Mouse (Mus musculus) cortical plate, adult 2 months (tissue): ENCODE results near the gene Ifih1.

ENCODE experiments used
- CTCF ChIP-seq: fragments of 200-500 bp; IDR thresholded peaks from 2 replicates; pipeline ENCODE4 v1.5.1; 2011; ENCODE audit warnings: mild to moderate bottlenecking, control low read depth, low read length; ENCODE audit not compliant: insufficient read depth; ENCODE audit errors: extremely low read depth
- POLR2A ChIP-seq: fragments of 200-500 bp; IDR thresholded peaks from 2 replicates; pipeline ENCODE4 v1.6.1; 2011; ENCODE audit warnings: mild to moderate bottlenecking, low read length, control low read depth; ENCODE audit not compliant: insufficient read depth; ENCODE audit errors: extremely low read depth

DNA sequence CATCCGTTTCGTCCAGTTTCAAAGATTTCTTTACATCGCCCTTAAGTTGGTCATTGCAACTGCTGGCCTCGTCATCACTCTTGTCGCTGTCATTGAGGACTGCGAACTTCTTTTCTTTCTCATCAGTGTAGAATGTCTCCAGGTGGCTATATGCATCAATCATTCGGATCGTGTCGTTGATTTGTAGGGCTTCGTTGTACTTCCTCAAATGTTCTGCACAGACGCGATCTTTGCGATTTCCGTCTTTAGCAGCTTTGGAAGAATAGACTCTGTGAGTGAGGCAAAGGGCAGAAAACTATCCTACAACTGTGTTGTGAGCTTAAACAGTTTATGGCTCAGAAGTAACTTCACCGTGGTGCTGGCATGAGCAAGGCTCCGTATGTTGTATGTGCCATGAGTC is 39.9 kb downstream of the Ifih1 start:
- TF ChIP-seq POLR2A (no peak), CTCF (no peak)
